Mouse (Mus musculus): ENCODE data around the gene Chrm5.

DNA sequence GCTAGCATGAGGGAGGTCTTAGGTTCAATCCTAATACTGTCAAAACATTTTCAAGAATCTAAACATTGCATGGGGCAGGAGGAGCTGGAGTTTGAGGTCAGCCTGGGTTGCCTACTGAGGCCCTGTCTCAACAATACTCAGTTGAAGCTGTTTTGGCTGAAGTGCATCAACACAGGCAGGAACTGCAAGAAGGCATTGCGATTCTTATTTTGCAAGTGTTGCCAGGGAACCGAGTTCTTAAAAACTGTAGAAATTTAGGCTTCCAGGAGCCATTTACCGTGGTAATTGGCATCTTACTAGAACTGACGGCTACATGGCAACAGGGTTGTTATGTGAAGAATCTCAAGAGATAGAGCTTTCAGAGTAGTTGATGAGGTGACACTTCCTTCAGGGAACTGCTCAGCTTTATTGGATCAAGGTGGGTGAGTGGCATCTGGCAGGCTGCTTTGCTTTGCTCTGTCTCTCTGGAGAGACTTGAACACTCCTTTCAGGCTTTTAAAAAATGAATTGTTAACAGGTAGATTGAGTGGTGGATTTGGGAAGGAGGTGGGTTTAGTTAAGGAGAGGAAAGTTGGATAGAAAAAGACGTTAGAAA lies 26.4 kb upstream of the Chrm5 start:
- TF ChIP-seq CTCF (IDR thresholded peaks at IDR 0.05; ENCODE audit: borderline replicate concordance, insufficient read depth, low read length) = no peak
- no peak for TF ChIP-seq POLR2A (IDR thresholded peaks at IDR 0.05; ENCODE audit: low read depth, low read length)
